Mouse (Mus musculus): ENCODE measurements around the gene Gpr150. TPM values are rescaled to one million over a fixed set of nuclear protein-coding genes. Genes with fewer than 3 reads are reported as not detected.

Gpr150 gene
- not detected for polyA plus RNA-seq (2017; shearing (Covaris generic))

DNA sequence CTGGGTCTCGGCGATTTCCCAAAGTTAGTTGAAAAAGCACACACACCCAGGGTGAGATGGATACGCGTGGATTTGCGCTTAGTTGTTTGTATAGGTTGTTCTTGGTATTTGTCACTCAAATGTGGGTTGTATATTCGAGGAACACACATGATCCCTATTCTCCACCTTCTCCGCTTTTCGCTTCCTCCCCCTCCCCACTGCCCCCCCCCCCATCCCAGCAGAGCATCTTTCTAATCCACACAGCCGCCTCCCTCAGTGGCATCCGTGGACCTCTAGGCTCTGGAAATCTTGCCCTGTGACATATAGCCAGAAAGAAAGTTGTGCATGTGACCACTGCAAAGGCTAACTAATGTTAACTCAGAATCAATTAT, at the start of gene Gpr150:
Gene Gpr150 (minus strand): TSS at position 101 of the 371 bp plus-strand sequence.

DNA sequence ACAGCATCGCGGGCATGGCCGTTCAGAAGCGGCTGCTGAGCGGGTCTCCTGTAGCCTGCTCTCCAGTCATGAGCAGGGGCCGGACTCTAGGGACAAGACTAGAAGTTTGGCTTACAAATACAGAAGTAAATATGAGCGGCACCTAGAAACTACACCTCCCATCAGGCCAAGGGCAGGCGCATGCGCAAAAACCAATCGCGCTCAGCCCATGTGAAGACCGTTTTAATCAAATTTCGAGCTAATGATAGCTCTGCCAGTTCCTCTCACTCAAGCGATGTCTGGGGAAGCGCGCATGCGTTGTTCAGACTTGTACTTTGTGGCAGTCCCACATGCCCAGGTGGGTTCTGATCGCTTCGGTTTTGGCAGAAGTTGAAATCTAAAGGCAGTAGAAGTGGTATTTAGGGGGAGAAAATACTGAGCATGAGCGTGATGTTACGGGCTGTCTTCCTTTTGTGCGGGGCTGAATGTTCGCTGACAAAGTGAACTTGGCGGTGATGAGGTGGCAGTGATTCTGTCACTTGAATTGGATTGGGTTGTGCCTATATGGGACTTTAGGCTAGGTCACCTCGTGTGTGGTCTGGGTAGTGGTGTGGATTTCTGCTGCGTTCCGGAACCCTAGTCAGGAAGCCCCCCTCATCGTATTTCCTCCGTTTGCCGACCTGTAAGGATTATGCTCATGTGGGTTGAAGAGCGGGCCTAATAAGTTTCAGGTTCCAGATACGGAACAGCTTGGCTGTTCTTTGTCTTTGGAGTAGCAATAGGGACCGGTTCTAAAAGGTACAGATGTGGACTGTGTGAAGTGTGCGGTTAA, 41.9 kb upstream of the Gpr150 start, which contains the start of the genes Arsk and Ttc37:
Gene Arsk (minus strand): TSS at position 168 of the 811 bp plus-strand sequence.
Gene Ttc37 (plus strand): TSS at position 242 of the 811 bp plus-strand sequence.

DNA sequence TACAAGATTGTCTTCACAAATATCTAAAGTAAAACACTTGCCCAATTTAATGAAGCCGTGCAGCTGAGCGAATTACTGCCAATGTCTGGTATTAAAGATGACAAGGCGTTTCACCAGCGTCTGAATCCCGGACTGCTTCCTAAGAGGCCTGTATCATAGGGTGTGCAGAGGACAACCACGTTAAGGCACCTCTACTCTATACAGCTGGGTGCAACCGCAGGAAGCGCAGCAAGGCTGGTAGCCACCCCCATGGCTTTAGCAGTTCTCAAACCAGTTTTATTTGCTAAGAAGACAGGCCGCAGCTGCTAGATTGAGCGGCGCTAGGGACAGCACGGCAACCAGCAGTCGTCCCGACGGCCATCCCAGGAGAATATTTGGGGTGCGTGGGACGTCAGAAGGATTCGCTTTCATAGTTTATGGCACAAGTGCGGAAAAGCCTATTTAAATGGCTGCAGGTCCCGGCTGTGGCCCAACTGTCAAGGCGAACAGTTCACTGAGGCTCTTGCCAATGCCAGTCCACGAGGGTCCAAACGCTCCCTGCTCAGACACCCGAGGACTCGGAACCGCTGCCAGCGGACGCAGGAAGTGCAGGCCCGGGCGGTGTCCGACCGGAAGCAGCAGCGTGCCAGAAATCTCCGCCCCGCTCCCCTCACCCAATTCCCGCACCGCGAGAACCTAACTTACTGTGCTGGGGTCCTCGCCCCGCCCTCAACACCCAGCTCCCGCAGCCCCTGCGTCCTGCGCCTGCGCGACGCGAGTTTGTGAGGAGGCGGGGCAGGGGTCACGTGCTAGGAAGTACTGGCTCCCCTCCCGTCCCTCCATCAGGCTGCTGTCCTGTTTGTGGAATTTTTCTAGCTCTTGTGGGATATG, 38.6 kb downstream of the Gpr150 start, which contains the start of gene Rfesd:
Gene Rfesd (minus strand): TSS at position 746 of the 870 bp plus-strand sequence.

Other genes starting within 250 kb of the Gpr150 start
- gene Glrx, start 217.1 kb downstream of the Gpr150 start, polyA plus RNA-seq (2017; shearing (Covaris generic)), result 42.4 TPM
- gene Rhobtb3, start 113.1 kb downstream of the Gpr150 start, polyA plus RNA-seq (2017; shearing (Covaris generic)), result 0.18 TPM
- gene Spata9, start 89.8 kb downstream of the Gpr150 start, polyA plus RNA-seq (2017; shearing (Covaris generic)), result not detected
- 7.3 TPM for gene Rfesd, start 38.3 kb downstream of the Gpr150 start, polyA plus RNA-seq (2017; shearing (Covaris generic))
- gene Arsk, start 41.7 kb upstream of the Gpr150 start, polyA plus RNA-seq (2017; shearing (Covaris generic)), result 5.3 TPM
- gene Ttc37, start 41.7 kb upstream of the Gpr150 start, polyA plus RNA-seq (2017; shearing (Covaris generic)), result 21.1 TPM
- gene Fam81b, start 248.1 kb upstream of the Gpr150 start, polyA plus RNA-seq (2017; shearing (Covaris generic)), result not detected

Measured in effector memory CD4-positive, alpha-beta T cell, adult 7 months (primary cell).